Mouse (Mus musculus) stomach, embryonic 15.5 days (tissue): ENCODE results near the gene Mup20. TPM values are rescaled to one million over a fixed set of nuclear protein-coding genes. Genes with fewer than 3 reads are reported as not detected.

Experiments
- polyA plus RNA-seq: library from polyadenylated mRNA; unstranded; fragments of >200 nt; fragmentation: Nextera tagmentation; extraction: Ambion mirVana; gene quantifications from 2 replicates; pipeline ENCODE4 v1.2.1, GENCODE M21; 2015

Mup20 gene
- polyA plus RNA-seq, 1 experiment from 2014 or later: not detected

Other genes starting within 250 kb of the Mup20 start
- not detected in 2 replicates for gene Mup5, start 218.9 kb downstream of the Mup20 start, polyA plus RNA-seq
- not detected in 2 replicates for gene Mup3, start 33.2 kb upstream of the Mup20 start, polyA plus RNA-seq
- not detected in 2 replicates for gene Mup21, start 96.7 kb upstream of the Mup20 start, polyA plus RNA-seq
- gene Zfp37, start 176.9 kb upstream of the Mup20 start, polyA plus RNA-seq: 8.0 and 8.5 TPM in 2 replicates
- 21.4 and 23.9 TPM in 2 replicates for gene Slc31a2, start 208.4 kb upstream of the Mup20 start, polyA plus RNA-seq